Mouse (Mus musculus) cerebellum, adult 2 months (tissue): ENCODE data around the gene Il17rb.

Experiments used
- CTCF ChIP-seq: fragments of 200-500 bp; IDR thresholded peaks from 2 replicates; pipeline ENCODE4 v1.5.1; 2011; ENCODE audit warnings: low read depth, mild to moderate bottlenecking, control low read depth, low read length, moderate library complexity, borderline replicate concordance; ENCODE audit not compliant: insufficient read depth
- POLR2A ChIP-seq: fragments of 200-500 bp; IDR thresholded peaks from 2 replicates; pipeline ENCODE4 v1.6.1; 2011; ENCODE audit warnings: low read length, control low read depth, borderline replicate concordance; ENCODE audit not compliant: insufficient read depth

GRCm38 (mm10) chr14:30015008-30015407 lies 6.3 kb upstream of the Il17rb start:
- no peak for TF ChIP-seq CTCF
- no peak for TF ChIP-seq POLR2A
